Mouse (Mus musculus) left cerebral cortex, postnatal 36 days (tissue): ENCODE measurements around the gene Ubxn11. TPM values are rescaled to one million over a fixed set of nuclear protein-coding genes. Genes with fewer than 3 reads are reported as not detected.

Experiments
- DNase-seq, 2 experiments: peaks; one replicate each; pipeline ENCODE4 v3.0.0; 2021 to 2022; ENCODE audit warnings: low spot score in 2 of 2, mixed read lengths in 1 of 2
- intact Hi-C: fragments of 180-260 bp; cut with DNase I; formaldehyde crosslinking; loops from one replicate; pipeline ENCODE4 v1.15.1; 2025
- total RNA-seq, 2 experiments: library from RNA; stranded (reverse); gene quantifications; 2 replicates each; pipeline ENCODE4 v1.2.3; 2021

Gene Ubxn11
- total RNA-seq, 2 experiments from 2014 or later = 23.3 to 46.3 TPM

DNA sequence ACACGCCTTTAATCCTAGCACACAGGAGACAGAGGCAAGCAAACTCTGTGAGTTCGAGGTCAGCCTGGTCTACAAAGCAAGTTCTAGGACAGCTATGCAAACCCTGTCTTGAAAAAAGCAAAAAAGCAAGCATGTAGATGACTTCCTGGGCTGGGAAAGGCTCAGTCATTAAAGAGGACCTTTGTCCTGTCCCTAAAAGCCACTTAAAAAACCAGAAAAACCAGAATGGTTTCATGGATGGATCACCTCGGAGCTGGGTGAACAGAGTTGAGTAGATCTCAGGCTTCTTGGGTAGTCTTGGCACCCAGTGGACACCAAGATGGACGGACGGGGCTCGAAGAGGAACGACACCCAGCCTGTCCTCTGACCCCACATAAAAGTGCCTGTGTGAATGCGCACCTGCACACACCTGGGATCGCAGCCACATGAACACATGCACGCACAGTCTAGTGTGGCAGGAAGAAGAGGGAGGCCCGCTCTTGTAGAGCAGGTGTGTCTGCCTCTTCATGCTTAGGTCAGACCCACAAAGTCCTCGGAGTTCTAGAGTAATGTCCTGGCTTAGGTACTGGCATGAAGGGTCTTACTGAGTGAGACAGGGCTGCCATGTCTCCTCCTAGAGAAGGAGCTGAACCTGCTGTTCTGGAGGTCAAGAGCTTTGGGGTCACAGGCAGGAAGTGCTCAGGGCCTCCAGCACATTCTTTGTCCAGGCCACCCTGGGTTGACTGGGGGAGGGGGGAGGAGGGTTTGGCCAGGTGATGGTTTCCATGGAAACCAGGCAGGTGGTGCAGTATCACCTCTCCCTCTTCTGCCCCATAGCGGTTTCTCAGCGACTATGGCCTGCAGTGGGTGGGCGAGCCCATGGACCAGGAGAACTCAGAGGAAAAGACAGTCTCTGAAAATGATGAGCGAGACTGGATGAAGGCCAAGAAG is 13.1 kb downstream of the Ubxn11 start:
- DNase-seq = no peak
- intact Hi-C loops = no loop called here

DNA sequence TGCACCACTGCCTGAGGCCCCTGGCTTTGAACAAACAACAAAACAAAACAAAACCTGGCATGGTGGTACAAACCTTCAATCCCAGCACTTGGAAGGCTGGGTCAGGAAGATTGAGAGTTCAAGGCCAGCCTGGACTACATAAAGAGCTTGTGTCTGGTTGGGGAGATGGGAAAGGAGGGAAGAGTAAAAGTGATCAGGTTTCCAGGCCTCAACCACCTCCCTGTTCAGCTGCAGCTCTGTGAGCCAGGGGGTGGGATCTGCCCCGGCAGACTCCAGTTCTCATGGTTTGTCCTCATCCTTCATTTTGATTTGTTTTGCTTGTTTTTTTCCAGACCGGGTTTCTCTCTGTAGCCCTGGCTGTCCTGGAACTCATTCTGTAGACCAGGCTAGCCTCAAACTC is 14.1 kb downstream of the Ubxn11 start:
- intact Hi-C loops = no loop called here

DNA sequence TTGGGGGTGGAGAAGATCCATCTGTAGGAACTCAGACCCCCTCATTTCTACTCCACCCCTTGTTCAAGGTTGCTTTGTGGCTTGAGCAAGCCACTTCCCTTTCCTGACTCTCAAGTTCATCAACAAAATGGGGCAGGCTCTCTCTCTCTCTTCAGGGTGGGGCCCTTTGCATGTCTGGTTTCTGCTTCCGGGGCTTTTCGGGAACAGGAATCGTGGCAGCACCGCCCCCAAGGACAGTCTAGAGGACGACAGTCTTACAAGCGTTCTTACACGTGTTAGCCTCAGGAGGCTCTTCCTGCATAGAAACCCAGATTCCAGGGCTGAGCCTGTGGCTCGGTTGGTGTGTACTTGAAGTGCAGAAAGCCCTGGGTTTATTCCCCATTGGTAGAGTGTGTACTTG is 14.6 kb downstream of the Ubxn11 start:
- intact Hi-C loops = no loop called here
- no peak for DNase-seq

More for the DNA sequence above, 14.1 kb downstream of the Ubxn11 start:
- DNase-seq = no peak

DNA sequence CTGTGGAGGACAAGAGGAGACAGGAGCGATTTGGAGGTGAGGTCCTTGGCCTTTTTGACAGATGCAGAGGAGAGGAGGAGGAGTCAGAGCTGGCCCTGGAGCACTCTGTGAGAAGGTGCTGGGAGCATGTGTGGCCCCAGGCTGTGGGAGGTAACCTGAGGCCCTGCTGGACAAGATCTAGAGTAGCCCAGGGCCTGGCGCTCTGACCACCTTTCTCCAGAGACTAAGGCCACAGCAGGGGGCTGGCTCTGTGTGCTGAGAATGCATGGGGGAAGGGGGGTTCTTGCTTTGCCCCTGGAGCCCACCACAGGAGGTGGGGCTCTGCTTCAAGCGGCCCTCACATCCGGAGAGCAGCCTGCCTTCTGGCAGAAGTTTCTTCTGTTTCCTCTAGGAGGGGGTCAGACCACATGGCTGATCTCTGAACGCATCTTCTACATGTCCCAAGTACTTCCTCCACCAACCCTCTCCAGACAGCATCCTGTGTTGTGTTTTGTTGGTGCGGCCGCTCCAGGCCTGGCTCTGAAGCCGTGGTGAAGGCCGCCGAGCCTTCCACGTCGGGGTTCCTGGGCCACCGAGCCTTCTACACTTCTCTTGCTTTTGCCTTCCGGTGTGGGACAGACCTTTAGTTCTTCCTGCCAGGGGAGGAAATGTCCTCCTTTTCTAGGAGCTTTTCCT is 15.9 kb downstream of the Ubxn11 start:
- intact Hi-C loops = no loop called here
- DNase-seq = no peak

GRCm38 (mm10) chr4:134119042-134119441 is 16.7 kb downstream of the Ubxn11 start:
- intact Hi-C loops = no loop called here
- DNase-seq = no peak

DNA sequence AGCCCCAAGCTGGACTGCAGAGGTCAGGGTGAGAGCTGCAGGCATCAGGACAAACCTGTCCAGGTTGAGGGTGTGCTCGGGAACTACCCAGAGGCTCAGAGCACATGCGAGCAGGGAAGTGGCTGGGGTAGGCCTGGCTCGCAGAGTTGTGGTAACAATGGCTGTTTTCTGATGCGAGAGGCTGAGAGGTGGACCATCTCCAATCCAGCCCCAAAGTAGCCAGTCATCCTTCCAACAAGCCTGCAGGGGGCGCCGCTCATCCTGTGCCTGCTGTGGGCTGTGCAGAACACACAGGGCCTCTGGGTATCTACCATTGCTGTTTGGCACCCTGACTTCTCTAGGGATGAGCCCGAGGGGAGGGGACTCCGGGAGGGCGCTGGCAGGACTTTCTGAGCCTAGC is 17.3 kb downstream of the Ubxn11 start:
- no peak for DNase-seq
- intact Hi-C loops = loop anchor here (10.0 kb wide), 1 partner anchor 85 kb away; no protein-coding TSS in a partner anchor

DNA sequence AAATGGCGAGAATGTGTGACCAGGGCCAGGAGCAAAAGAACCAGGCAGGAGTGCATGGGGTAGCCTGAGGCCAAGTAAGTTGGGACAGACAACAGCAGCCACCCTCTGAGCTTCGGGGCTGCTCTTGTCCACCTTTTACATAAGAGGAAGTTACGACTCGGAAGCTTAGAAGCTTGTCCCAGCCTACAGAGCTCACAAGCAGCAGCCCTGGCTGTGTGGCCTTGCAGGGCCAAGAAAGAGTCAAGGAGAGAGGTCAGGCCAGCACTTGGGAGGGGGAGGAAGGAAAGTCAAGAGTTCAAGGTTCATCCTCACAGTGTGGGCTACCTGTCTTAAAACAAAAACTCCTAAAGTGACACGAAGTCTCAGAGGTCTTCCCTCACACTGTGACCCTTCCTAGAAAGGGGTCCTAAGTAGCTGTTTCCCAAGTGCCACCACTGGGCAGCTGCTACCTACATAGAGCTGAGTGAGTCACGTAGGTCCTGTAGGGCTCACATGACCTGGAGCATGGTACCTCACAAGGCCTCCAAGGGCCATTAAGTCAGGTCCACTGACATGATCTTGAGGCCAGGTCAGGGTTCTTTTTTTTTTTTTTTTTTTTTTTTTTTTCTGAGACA is 17.9 kb downstream of the Ubxn11 start:
- no peak for DNase-seq
- intact Hi-C loops = loop anchor here (10.0 kb wide), 1 partner anchor 85 kb away; no protein-coding TSS in a partner anchor

- DNase-seq = no peak
- intact Hi-C loops = loop anchor here (10.0 kb wide), 1 partner anchor 86 kb away; no protein-coding TSS in a partner anchor
Measured at GRCm38 (mm10) chr4:134120916-134121315, 18.5 kb downstream of the Ubxn11 start.

GRCm38 (mm10) chr4:134121571-134121970 is 19.2 kb downstream of the Ubxn11 start:
- no peak for DNase-seq
- intact Hi-C loops = loop anchor here (10.0 kb wide), 1 partner anchor 87 kb away; no protein-coding TSS in a partner anchor

GRCm38 (mm10) chr4:134122281-134122680 is 19.9 kb downstream of the Ubxn11 start:
- DNase-seq = peak in 1 of 2 experiments; percentile 33
- intact Hi-C loops = loop anchor here (10.0 kb wide), 1 partner anchor 87 kb away; no protein-coding TSS in a partner anchor

DNA sequence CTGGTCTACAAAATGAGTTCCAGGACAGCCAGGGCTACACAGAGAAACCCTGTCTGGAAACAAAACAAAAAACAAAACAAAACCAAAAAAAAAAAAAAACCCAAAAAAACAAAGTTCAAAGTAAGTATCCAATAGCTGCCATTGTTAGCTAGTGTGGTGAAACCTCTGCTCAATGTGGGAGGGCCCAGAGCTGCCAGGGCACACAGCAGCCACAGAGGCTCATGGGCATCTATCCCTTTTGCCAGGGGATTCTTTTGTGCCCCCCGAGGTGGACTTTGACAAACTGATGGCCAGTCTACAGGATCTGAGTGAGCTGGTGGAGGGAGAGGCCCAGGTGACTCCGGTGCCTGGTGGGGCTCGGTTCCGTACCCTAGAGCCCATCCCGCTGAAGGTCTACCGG is 20.8 kb downstream of the Ubxn11 start:
- intact Hi-C loops = loop anchor here (10.0 kb wide), 1 partner anchor 88 kb away; no protein-coding TSS in a partner anchor

GRCm38 (mm10) chr4:134123680-134124551 is 21.5 kb downstream of the Ubxn11 start:
- intact Hi-C loops = loop anchor here (10.0 kb wide), 1 partner anchor 89 kb away; no protein-coding TSS in a partner anchor
- DNase-seq = peak; percentile 86 to 93

More for the DNA sequence above, 20.8 kb downstream of the Ubxn11 start:
- no peak for DNase-seq

GRCm38 (mm10) chr4:134125383-134126060 is 23.2 kb downstream of the Ubxn11 start:
- DNase-seq = no peak
- intact Hi-C loops = loop anchor here (10.0 kb wide), 1 partner anchor 91 kb away; no protein-coding TSS in a partner anchor

- intact Hi-C loops = loop anchor here (10.0 kb wide), 1 partner anchor 92 kb away; no protein-coding TSS in a partner anchor
- DNase-seq = no peak
Measured at GRCm38 (mm10) chr4:134126300-134127120, 24.1 kb downstream of the Ubxn11 start.

- peak; percentile 71 to 81 for DNase-seq
- intact Hi-C loops = loop anchor here (10.0 kb wide), 1 partner anchor 92 kb away; no protein-coding TSS in a partner anchor
Measured at GRCm38 (mm10) chr4:134127121-134127455, 24.7 kb downstream of the Ubxn11 start.

DNA sequence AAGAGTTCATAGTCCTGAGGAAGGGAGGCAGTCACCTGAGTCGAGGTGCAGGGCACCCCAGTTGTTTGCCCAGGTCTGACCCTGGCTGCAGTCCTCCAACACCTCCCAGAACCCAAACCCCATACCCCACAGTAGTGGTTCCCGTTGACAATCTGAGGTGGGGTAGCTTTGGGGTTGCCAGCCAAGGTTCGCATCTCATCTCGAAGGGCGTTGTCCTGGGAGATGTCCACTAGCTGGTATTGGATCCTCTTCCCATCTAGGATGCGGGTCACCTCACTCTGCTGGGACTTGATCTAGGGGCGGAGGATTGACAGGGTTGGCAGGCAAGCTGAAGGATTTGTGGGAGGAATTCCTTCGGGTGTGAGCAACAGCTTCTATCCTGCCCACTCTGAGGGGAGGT is 25.4 kb downstream of the Ubxn11 start:
- no peak for DNase-seq
- intact Hi-C loops = loop anchor here (10.0 kb wide), 1 partner anchor 93 kb away; no protein-coding TSS in a partner anchor
